Mouse (Mus musculus) limb, embryonic 13.5 days (tissue): ENCODE results near the gene Mtss1l. TPM values are rescaled to one million over a fixed set of nuclear protein-coding genes. Genes with fewer than 3 reads are reported as not detected.

Experiments used
- ATAC-seq: fragments of 200-750 bp; cut with Nextera tagmentation; 2 replicates; pipeline ENCODE4 v1.8.0; 2017; ENCODE audit warnings: low read depth, moderate number of reproducible peaks, moderate TSS enrichment; ENCODE audit not compliant: low FRiP score
- H3K27ac ChIP-seq: fragments of 300-500 bp; sonication (generic); 2 replicates; pipeline ENCODE4 v1.5.1; 2015; ENCODE audit warnings: inconsistent platforms, mild to moderate bottlenecking, moderate library complexity
- H3K27me3 ChIP-seq: fragments of 300-500 bp; sonication (generic); 2 replicates; pipeline ENCODE4 v1.6.1; 2015; ENCODE audit warnings: mild to moderate bottlenecking, inconsistent platforms
- H3K36me3 ChIP-seq: fragments of 300-500 bp; sonication (generic); 2 replicates; pipeline ENCODE4 v1.6.1; 2015; ENCODE audit warnings: inconsistent platforms, mild to moderate bottlenecking, moderate library complexity
- H3K4me1 ChIP-seq: fragments of 300-500 bp; sonication (generic); 2 replicates; pipeline ENCODE4 v1.6.1; 2015; ENCODE audit warnings: inconsistent platforms
- H3K4me2 ChIP-seq: fragments of 300-500 bp; sonication (generic); replicated peaks from 2 replicates; pipeline ENCODE4 v1.6.1; 2015; ENCODE audit warnings: inconsistent platforms, mild to moderate bottlenecking, moderate library complexity
- H3K4me3 ChIP-seq: fragments of 300-500 bp; sonication (generic); 2 replicates; pipeline ENCODE4 v1.5.1; 2015; ENCODE audit warnings: moderate library complexity, mild to moderate bottlenecking, inconsistent platforms
- H3K9ac ChIP-seq: fragments of 300-500 bp; sonication (generic); 2 replicates; pipeline ENCODE4 v1.6.1; 2015; ENCODE audit warnings: mild to moderate bottlenecking, inconsistent platforms
- H3K9me3 ChIP-seq: fragments of 300-500 bp; sonication (generic); 2 replicates; pipeline ENCODE4 v1.6.1; 2016; ENCODE audit warnings: inconsistent platforms
- WGBS: fragments of 180-500 bp; shearing (Covaris S2); methylation state at CpG from one replicate; pipeline ENCODE4 v1.1.7; 2015; 5-methylcytosine and 5-hydroxymethylcytosine counted together
- polyA plus RNA-seq: library from polyadenylated mRNA; unstranded; fragments of >200 nt; fragmentation: Nextera tagmentation; extraction: Ambion mirVana; gene quantifications from 2 replicates; pipeline ENCODE4 v1.2.1, GENCODE M21; 2015

Gene Mtss1l
- 10.4 and 11.7 TPM in 2 replicates for polyA plus RNA-seq

- H3K4me3 ChIP-seq, result peak within 1 kb of the TSS; percentile 76
- peaks cover 15% of the 10 kb centered on the region for H3K36me3 ChIP-seq
- no peaks in the 10 kb centered on the region for H3K27me3 ChIP-seq
- H3K27ac ChIP-seq, result peak within 1 kb of the TSS; percentile 90
- peak within 1 kb of the TSS; percentile 95 for H3K9ac ChIP-seq
- WGBS, result 3% methylated on average over 69 of the region's 75 CpGs
- peaks cover 90% of the 10 kb centered on the region for H3K4me1 ChIP-seq
- no peaks in the 10 kb centered on the region for H3K9me3 ChIP-seq
- peak within 1 kb of the TSS; percentile 92 for H3K4me2 ChIP-seq
- ATAC-seq, result peak; percentile 86
Observed at GRCm38 (mm10) chr8:110720685-110721598, at the start of gene Mtss1l. Mtss1l (plus strand) TSS chr8:110721476.

GRCm38 (mm10) chr8:110672133-110672532 is 49.1 kb upstream of the Mtss1l start:
- WGBS, result 74% methylated on average over 2 of the region's 2 CpGs
- no peak overlapping the region for H3K4me2 ChIP-seq
- H3K36me3 ChIP-seq, result peaks cover 24% of the 10 kb centered on the region
- no peaks in the 10 kb centered on the region for H3K27me3 ChIP-seq
- H3K27ac ChIP-seq, result peak overlapping the region; percentile 52; the same call in 1 of the 2 replicates
- peaks cover 36% of the 10 kb centered on the region for H3K4me1 ChIP-seq
- no peak for ATAC-seq
- no peak overlapping the region for H3K4me3 ChIP-seq
- H3K9ac ChIP-seq, result no peak overlapping the region
- no peaks in the 10 kb centered on the region for H3K9me3 ChIP-seq

DNA sequence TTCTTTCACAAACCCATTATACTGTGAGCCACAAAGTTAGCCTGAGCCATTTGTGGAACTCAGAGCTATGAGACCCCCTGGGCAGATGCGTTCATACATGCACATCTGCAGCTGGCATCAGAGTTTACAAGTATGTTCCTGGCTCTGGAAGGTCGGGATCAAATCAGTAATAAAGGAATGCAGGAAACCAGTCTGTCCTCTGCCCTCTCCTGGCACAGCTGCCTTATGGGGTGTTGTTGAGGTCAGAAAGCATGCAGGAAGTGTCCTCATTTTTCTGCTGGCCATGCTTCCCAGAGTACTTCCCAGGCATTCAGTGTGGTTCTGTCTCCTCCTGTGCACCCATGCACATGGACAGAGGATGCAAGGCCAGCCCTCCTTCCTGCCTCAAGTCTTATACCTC is 48.1 kb upstream of the Mtss1l start:
- WGBS, result 51% methylated on average over 2 of the region's 2 CpGs
- ATAC-seq, result no peak

GRCm38 (mm10) chr8:110674589-110674988 is 46.7 kb upstream of the Mtss1l start:
- Histone ChIP-seq H3K27ac (no peak overlapping the region), H3K9ac (no peak overlapping the region), H3K4me3 (no peak overlapping the region), H3K9me3 (no peaks in the 10 kb centered on the region), H3K4me1 (peaks cover 47% of the 10 kb centered on the region), H3K27me3 (no peaks in the 10 kb centered on the region), H3K4me2 (no peak overlapping the region), H3K36me3 (peaks cover 24% of the 10 kb centered on the region)
- no peak for ATAC-seq
- WGBS, result 91% methylated on average over 1 of the region's 1 CpGs

More for the DNA sequence above, 48.1 kb upstream of the Mtss1l start:
- no peaks in the 10 kb centered on the region for H3K9me3 ChIP-seq
- H3K4me1 ChIP-seq, result peaks cover 43% of the 10 kb centered on the region
- no peak overlapping the region for H3K4me3 ChIP-seq
- no peak overlapping the region for H3K4me2 ChIP-seq
- H3K27me3 ChIP-seq, result no peaks in the 10 kb centered on the region
- H3K9ac ChIP-seq, result no peak overlapping the region
- no peak overlapping the region for H3K27ac ChIP-seq
- peaks cover 24% of the 10 kb centered on the region for H3K36me3 ChIP-seq

DNA sequence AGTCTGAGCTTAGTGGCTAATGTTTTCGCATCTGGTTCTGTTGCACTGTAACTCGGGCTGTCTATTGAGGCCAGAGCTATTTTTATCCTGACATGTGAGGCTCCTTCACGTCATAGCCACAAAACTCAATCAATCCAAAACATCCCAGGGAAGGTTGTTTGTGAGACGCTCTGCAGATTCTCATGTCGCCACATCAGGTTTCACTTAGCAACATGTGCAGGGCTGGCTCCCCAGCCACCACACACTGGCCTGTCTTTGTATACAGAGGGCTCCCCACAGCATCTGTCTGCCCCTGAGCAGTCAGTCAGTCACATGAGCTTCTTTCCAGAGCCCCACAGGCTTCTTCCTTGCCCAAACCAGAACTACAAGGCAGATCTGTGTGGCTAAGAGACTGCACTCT is 44.6 kb upstream of the Mtss1l start:
- Histone ChIP-seq H3K9ac (no peak overlapping the region), H3K4me3 (no peak overlapping the region), H3K27ac (peak overlapping the region; percentile 74), H3K27me3 (no peaks in the 10 kb centered on the region), H3K4me1 (peaks cover 34% of the 10 kb centered on the region), H3K4me2 (no peak overlapping the region; the same call in 1 of the 2 replicates), H3K36me3 (peaks cover 23% of the 10 kb centered on the region), H3K9me3 (no peaks in the 10 kb centered on the region)
- ATAC-seq, result peak; percentile 85
- 26% methylated on average over 5 of the region's 5 CpGs for WGBS

DNA sequence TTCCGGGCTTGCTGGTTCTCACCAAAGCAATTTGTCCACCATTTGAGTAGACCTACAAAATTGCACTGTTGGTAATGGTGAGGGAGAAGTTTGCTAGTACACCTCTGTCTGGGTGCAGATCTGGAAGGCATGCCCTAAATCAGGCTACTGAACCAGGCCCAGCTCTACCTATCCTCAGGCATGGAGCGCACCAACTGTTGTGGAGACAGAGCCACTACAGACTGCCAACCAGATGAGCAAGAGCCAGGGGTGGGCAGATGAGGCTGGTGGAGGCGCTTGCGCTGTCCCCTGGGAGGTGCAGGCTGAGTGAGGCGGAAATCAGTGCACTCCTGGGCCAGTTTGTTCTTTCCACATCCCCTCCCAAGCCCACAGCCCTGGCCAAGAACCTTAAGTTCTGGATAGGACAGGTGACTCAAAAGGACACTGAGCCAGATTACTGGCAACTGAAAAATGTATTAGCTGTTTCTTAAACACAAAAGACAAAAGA is 44.1 kb upstream of the Mtss1l start:
- Histone ChIP-seq H3K36me3 (peaks cover 18% of the 10 kb centered on the region), H3K27ac (peak overlapping the region; percentile 74), H3K9me3 (no peaks in the 10 kb centered on the region), H3K4me3 (no peak overlapping the region), H3K27me3 (no peaks in the 10 kb centered on the region), H3K4me2 (no peak overlapping the region; the same call in 1 of the 2 replicates), H3K4me1 (peaks cover 33% of the 10 kb centered on the region), H3K9ac (no peak overlapping the region)
- WGBS, result 83% methylated on average over 5 of the region's 5 CpGs
- ATAC-seq, result peak; percentile 1; the same call in 1 of the 2 replicates

DNA sequence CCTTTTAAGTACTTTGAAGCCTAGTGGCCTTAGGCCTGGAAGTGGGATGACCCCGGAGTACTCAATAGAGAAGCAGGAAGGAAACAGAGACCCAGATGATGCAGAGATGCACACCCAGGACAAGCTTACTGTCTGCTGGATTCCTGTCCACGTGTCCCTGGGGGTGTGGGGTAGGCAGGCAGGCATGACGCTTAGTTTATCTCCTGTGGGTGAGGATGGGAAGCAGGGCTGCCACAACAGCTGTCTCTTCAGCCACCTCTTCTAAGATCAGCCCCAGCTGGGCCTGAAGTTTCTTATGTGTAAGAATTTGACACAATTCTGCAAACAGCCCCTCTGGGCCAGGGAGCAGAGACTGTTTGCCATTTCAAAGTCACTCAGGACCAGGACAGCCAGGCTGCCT is 42.3 kb upstream of the Mtss1l start:
- no peak for ATAC-seq
- Histone ChIP-seq H3K27ac (no peak overlapping the region), H3K36me3 (peaks cover 17% of the 10 kb centered on the region), H3K27me3 (no peaks in the 10 kb centered on the region), H3K4me3 (no peak overlapping the region), H3K4me1 (peaks cover 26% of the 10 kb centered on the region), H3K9ac (no peak overlapping the region), H3K4me2 (no peak overlapping the region), H3K9me3 (no peaks in the 10 kb centered on the region)
- WGBS, result 65% methylated on average over 3 of the region's 3 CpGs

GRCm38 (mm10) chr8:110687726-110688125 is 33.5 kb upstream of the Mtss1l start:
- WGBS, result 79% methylated on average over 5 of the region's 5 CpGs
- peak; percentile 48; the same call in 1 of the 2 replicates for ATAC-seq
- no peak overlapping the region for H3K4me2 ChIP-seq
- H3K36me3 ChIP-seq, result peaks cover 50% of the 10 kb centered on the region
- H3K27me3 ChIP-seq, result no peaks in the 10 kb centered on the region
- no peaks in the 10 kb centered on the region; the same call in 1 of the 2 replicates for H3K4me1 ChIP-seq
- no peak overlapping the region for H3K9ac ChIP-seq
- no peak overlapping the region for H3K4me3 ChIP-seq
- no peaks in the 10 kb centered on the region for H3K9me3 ChIP-seq
- no peak overlapping the region for H3K27ac ChIP-seq

DNA sequence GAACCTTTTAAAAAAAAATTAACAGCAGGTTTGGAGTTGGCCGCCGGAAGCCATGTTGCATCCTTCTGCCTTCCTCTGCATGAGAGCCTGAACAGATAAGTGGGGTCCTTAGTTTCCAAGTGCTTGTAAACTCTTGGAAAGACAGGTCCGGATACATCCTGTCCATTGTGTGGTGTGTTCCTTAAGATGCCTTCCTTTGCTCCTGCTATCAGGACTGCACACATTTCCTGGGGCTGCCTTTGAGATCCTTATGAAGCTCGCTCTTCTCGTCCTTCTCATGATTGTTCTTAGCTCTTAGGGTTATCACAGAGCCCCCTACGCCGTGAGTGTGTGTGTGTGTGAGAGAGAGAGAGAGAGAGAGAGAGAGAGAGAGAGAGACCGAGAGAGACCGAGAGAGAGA is 31.3 kb upstream of the Mtss1l start:
- Histone ChIP-seq H3K4me3 (no peak overlapping the region), H3K9ac (no peak overlapping the region), H3K9me3 (no peaks in the 10 kb centered on the region), H3K4me2 (no peak overlapping the region), H3K27ac (no peak overlapping the region), H3K36me3 (peaks cover 29% of the 10 kb centered on the region), H3K4me1 (peaks cover 5% of the 10 kb centered on the region; the same call in 1 of the 2 replicates), H3K27me3 (no peaks in the 10 kb centered on the region)
- WGBS, result 84% methylated on average over 9 of the region's 9 CpGs
- ATAC-seq, result no peak

GRCm38 (mm10) chr8:110694226-110694625 is 27.1 kb upstream of the Mtss1l start:
- no peak for ATAC-seq
- H3K27ac ChIP-seq, result peak overlapping the region; percentile 39; the same call in 1 of the 2 replicates
- no peak overlapping the region for H3K4me2 ChIP-seq
- no peak overlapping the region for H3K4me3 ChIP-seq
- 81% methylated on average over 5 of the region's 5 CpGs for WGBS
- no peaks in the 10 kb centered on the region for H3K9me3 ChIP-seq
- H3K36me3 ChIP-seq, result peaks cover 20% of the 10 kb centered on the region
- peaks cover 13% of the 10 kb centered on the region for H3K4me1 ChIP-seq
- H3K9ac ChIP-seq, result peak overlapping the region; percentile 4; the same call in 1 of the 2 replicates
- no peaks in the 10 kb centered on the region for H3K27me3 ChIP-seq

DNA sequence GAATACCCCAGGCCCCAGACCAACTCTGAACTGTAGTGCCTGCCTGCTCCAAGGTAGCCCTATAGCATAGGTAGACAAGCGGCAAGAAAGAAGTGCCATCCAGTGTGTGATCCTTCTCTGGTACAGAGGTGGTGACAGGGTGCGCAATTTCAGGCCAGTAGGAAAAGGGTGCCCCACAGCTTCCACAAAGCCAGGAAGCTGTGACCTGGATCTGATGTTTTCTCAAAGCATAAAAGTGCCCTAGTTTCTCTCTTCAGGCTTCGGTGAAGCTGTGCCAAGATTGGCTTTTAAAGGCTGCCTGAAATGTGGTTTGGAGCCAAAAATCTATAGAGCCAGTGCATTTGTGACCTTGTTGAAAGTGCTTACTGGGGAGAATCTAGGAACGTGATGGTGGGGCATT is 26.4 kb upstream of the Mtss1l start:
- no peaks in the 10 kb centered on the region for H3K27me3 ChIP-seq
- H3K4me2 ChIP-seq, result no peak overlapping the region
- H3K4me3 ChIP-seq, result no peak overlapping the region
- H3K9me3 ChIP-seq, result no peaks in the 10 kb centered on the region
- peaks cover 18% of the 10 kb centered on the region for H3K36me3 ChIP-seq
- H3K27ac ChIP-seq, result peak overlapping the region; percentile 39; the same call in 1 of the 2 replicates
- WGBS, result 83% methylated on average over 4 of the region's 4 CpGs
- ATAC-seq, result no peak
- peaks cover 13% of the 10 kb centered on the region for H3K4me1 ChIP-seq
- peak overlapping the region; percentile 4; the same call in 1 of the 2 replicates for H3K9ac ChIP-seq

DNA sequence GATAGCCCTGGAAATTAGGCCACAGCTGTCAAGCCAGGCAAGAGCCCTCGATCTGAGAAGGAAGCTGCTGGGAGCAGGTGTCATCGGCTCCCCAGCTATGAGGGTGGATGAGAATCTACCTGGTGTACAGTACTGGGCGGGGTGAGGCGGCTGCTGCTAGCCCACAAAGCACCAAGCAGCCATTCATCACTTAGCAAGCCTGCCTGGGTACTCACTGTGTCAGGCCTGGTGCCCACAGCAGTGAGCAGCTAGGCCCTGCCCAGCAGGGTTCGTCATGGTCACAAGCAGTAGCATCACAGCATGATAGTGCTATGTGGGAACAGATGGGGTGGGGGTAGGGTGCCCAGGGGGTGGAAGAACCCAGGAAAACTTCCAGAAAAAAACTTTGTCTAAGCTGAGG is 25.8 kb upstream of the Mtss1l start:
- no peaks in the 10 kb centered on the region for H3K9me3 ChIP-seq
- 84% methylated on average over 5 of the region's 5 CpGs for WGBS
- no peak overlapping the region for H3K4me3 ChIP-seq
- H3K27me3 ChIP-seq, result no peaks in the 10 kb centered on the region
- no peak overlapping the region for H3K4me2 ChIP-seq
- no peak overlapping the region for H3K9ac ChIP-seq
- peaks cover 13% of the 10 kb centered on the region for H3K4me1 ChIP-seq
- peaks cover 11% of the 10 kb centered on the region for H3K36me3 ChIP-seq
- no peak for ATAC-seq
- peak overlapping the region; percentile 39; the same call in 1 of the 2 replicates for H3K27ac ChIP-seq
